Mouse (Mus musculus): Measurements from ENCODE around the gene Hspb1. TPM values are rescaled to one million over a fixed set of nuclear protein-coding genes. Genes with fewer than 3 reads are reported as not detected.

Hspb1 gene
- polyA plus RNA-seq (2014; fragmentation: Illumina TruSeq; extraction: RNeasy Lipid Tissue Mini Kit (QIAGEN cat#74804)): 0.57 TPM

DNA sequence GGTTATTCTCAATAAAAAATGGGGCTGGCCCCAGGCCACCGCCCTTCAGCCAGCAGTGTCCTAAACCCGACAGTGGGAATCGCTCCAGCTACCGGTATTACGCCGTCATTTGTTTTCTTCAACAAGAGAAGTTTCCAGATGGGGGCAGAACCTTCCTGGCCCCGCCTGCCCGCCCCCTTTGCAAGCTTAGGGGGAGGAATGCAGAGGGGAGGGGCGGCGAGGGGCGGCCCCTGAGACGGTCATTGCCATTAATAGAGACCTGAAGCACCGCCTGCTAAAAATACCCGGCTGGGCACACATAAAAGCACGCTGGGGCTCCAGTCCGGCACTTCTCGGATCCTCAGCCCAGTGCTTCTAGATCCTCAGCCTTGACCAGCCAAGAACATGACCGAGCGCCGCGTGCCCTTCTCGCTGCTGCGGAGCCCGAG lies at the start of gene Hspb1:
Gene Hspb1, plus strand, starts transcription at position 245 of the 428 bp plus-strand sequence.

DNA sequence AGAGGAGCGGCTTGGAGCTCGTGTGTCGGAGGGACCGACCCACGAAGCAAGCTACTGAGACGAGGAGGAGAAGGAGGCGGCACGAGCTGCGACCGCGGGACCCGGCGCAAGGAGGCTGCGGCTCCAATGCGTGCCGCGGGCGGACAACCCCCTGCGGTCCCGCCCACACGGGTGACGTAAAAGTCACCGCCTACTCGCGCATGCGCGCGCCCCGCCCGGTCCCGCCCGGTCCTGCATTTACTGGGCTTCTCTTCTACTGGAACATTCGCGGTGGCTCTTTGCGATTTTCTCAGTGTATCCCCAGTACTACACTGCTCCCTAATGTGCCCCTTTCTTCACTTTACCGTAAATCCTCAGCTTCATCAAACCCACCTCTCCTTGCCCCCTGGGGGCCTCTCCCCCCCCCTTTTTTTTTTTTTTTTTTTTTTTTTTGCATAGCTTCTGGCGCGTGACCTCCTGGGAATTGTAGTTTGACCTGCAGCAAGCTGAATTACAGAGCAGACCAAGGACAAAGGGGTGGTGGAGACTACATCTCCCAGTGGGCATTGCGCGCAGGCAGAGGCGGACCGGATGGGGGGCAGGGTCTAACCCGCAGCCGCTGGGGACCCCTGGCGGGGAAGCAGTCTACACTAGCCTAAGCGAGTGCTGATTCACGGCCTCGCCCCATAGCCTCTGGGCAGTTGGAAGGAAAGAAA lies 46.9 kb downstream of the Hspb1 start, which contains the start of gene Ywhag:
Gene Ywhag, minus strand, starts transcription at position 136 of the 695 bp plus-strand sequence.

Other genes with a start within 250 kb of the Hspb1 start
- gene Por, start 217.9 kb upstream of the Hspb1 start, polyA plus RNA-seq (2014; fragmentation: Illumina TruSeq; extraction: RNeasy Lipid Tissue Mini Kit (QIAGEN cat#74804)): 25.7 TPM
- gene Tmem120a, start 143.5 kb upstream of the Hspb1 start, polyA plus RNA-seq (2014; fragmentation: Illumina TruSeq; extraction: RNeasy Lipid Tissue Mini Kit (QIAGEN cat#74804)): 4.5 TPM
- 2.7 TPM for gene Styxl1, start 109.5 kb upstream of the Hspb1 start, polyA plus RNA-seq (2014; fragmentation: Illumina TruSeq; extraction: RNeasy Lipid Tissue Mini Kit (QIAGEN cat#74804))
- gene Mdh2, start 109.4 kb upstream of the Hspb1 start, polyA plus RNA-seq (2014; fragmentation: Illumina TruSeq; extraction: RNeasy Lipid Tissue Mini Kit (QIAGEN cat#74804)): 28.0 TPM
- gene Srrm3, start 81.0 kb upstream of the Hspb1 start, polyA plus RNA-seq (2014; fragmentation: Illumina TruSeq; extraction: RNeasy Lipid Tissue Mini Kit (QIAGEN cat#74804)): not detected
- gene Ywhag, start 46.7 kb downstream of the Hspb1 start, polyA plus RNA-seq (2014; fragmentation: Illumina TruSeq; extraction: RNeasy Lipid Tissue Mini Kit (QIAGEN cat#74804)): 149 TPM
- gene Ssc4d, start 86.6 kb downstream of the Hspb1 start, polyA plus RNA-seq (2014; fragmentation: Illumina TruSeq; extraction: RNeasy Lipid Tissue Mini Kit (QIAGEN cat#74804)): 2.1 TPM
- 2.6 TPM for gene Zp3, start 92.2 kb downstream of the Hspb1 start, polyA plus RNA-seq (2014; fragmentation: Illumina TruSeq; extraction: RNeasy Lipid Tissue Mini Kit (QIAGEN cat#74804))
- 1.2 TPM for gene Dtx2, start 106.9 kb downstream of the Hspb1 start, polyA plus RNA-seq (2014; fragmentation: Illumina TruSeq; extraction: RNeasy Lipid Tissue Mini Kit (QIAGEN cat#74804))
- 6.8 TPM for gene Upk3b, start 150.6 kb downstream of the Hspb1 start, polyA plus RNA-seq (2014; fragmentation: Illumina TruSeq; extraction: RNeasy Lipid Tissue Mini Kit (QIAGEN cat#74804))
- gene Upk3bl, start 166.6 kb downstream of the Hspb1 start, polyA plus RNA-seq (2014; fragmentation: Illumina TruSeq; extraction: RNeasy Lipid Tissue Mini Kit (QIAGEN cat#74804)): not detected
- gene Rasa4, start 196.0 kb downstream of the Hspb1 start, polyA plus RNA-seq (2014; fragmentation: Illumina TruSeq; extraction: RNeasy Lipid Tissue Mini Kit (QIAGEN cat#74804)): 0.86 TPM
- 4.1 TPM for gene Polr2j, start 228.7 kb downstream of the Hspb1 start, polyA plus RNA-seq (2014; fragmentation: Illumina TruSeq; extraction: RNeasy Lipid Tissue Mini Kit (QIAGEN cat#74804))
- gene Lrwd1, start 248.2 kb downstream of the Hspb1 start, polyA plus RNA-seq (2014; fragmentation: Illumina TruSeq; extraction: RNeasy Lipid Tissue Mini Kit (QIAGEN cat#74804)): 0.57 TPM
- gene Alkbh4, start 248.2 kb downstream of the Hspb1 start, polyA plus RNA-seq (2014; fragmentation: Illumina TruSeq; extraction: RNeasy Lipid Tissue Mini Kit (QIAGEN cat#74804)): 1.3 TPM

All from ovary, adult 10 weeks (tissue).